Mouse (Mus musculus) embryonic facial prominence, embryonic 14.5 days (tissue): Measurements from ENCODE around the gene Szrd1. TPM values are rescaled to one million over a fixed set of nuclear protein-coding genes. Genes with fewer than 3 reads are reported as not detected.

Source experiments
- ATAC-seq: fragments of 200-750 bp; cut with Nextera tagmentation; 2 replicates; pipeline ENCODE4 v1.8.0; 2017; ENCODE audit warnings: low read depth, moderate number of reproducible peaks, moderate TSS enrichment
- DNase-seq: peaks from one replicate; pipeline ENCODE4 v3.0.0-alpha.2; 2015; ENCODE audit warnings: low spot score
- H3K27ac ChIP-seq: fragments of 300-500 bp; sonication (generic); replicated peaks from 2 replicates; pipeline ENCODE4 v1.5.1; 2014; ENCODE audit warnings: low read depth, mild to moderate bottlenecking, low read length, moderate library complexity
- H3K27me3 ChIP-seq: fragments of 300-500 bp; sonication (generic); replicated peaks from 2 replicates; pipeline ENCODE4 v1.6.1; 2014; ENCODE audit warnings: low read length; ENCODE audit not compliant: control insufficient read depth, insufficient read depth
- H3K36me3 ChIP-seq: fragments of 300-500 bp; sonication (generic); 2 replicates; pipeline ENCODE4 v1.6.1; 2014; ENCODE audit warnings: low read length, mixed read lengths; ENCODE audit not compliant: control insufficient read depth, insufficient read depth
- H3K4me1 ChIP-seq: fragments of 300-500 bp; sonication (generic); 2 replicates; pipeline ENCODE4 v1.6.1; 2014; ENCODE audit warnings: antibody characterized with exemption, low read length; ENCODE audit not compliant: control insufficient read depth, insufficient read depth
- H3K4me2 ChIP-seq: fragments of 300-500 bp; sonication (generic); 2 replicates; pipeline ENCODE4 v1.6.1; 2014; ENCODE audit warnings: low read depth, mild to moderate bottlenecking, low read length, moderate library complexity, mixed read lengths
- H3K4me3 ChIP-seq: fragments of 300-500 bp; sonication (generic); 2 replicates; pipeline ENCODE4 v1.5.1; 2014; ENCODE audit warnings: low read depth, mild to moderate bottlenecking, low read length
- H3K9ac ChIP-seq: fragments of 300-500 bp; sonication (generic); 2 replicates; pipeline ENCODE4 v1.6.1; 2014; ENCODE audit warnings: low read depth, mild to moderate bottlenecking, low read length, moderate library complexity, mixed read lengths
- H3K9me3 ChIP-seq: fragments of 300-500 bp; sonication (generic); 2 replicates; pipeline ENCODE4 v1.6.1; 2016; ENCODE audit warnings: low read length; ENCODE audit not compliant: control insufficient read depth
- WGBS: fragments of 180-500 bp; shearing (Covaris S2); extraction: QIAGEN DNeasy Blood & Tissue Kit; methylation state at CpG from one replicate; pipeline ENCODE4 v1.1.7; 2014; 5-methylcytosine and 5-hydroxymethylcytosine counted together
- polyA plus RNA-seq: library from polyadenylated mRNA; unstranded; fragments of >200 nt; fragmentation: Nextera tagmentation; extraction: Ambion mirVana; gene quantifications from 2 replicates; pipeline ENCODE4 v1.2.1, GENCODE M21; 2014

Gene Szrd1
- polyA plus RNA-seq, 1 experiment from 2014 or later = 38.7 TPM

- Histone ChIP-seq H3K36me3 (no peaks in the 10 kb centered on the region), H3K9me3 (no peaks in the 10 kb centered on the region), H3K4me2 (no peak overlapping the region), H3K9ac (0 out of 2 replicates have a peak overlapping the region, but pooled peaks have one; percentile 25), H3K4me3 (no peak overlapping the region), H3K4me1 (peaks cover 45% of the 10 kb centered on the region), H3K27ac (peak overlapping the region; percentile 69; the same call in 1 of the 2 replicates), H3K27me3 (no peaks in the 10 kb centered on the region)
- ATAC-seq = no peak
- 52% methylated on average over 8 of the region's 8 CpGs for WGBS
- no peak for DNase-seq
These were observed 7.4 kb downstream of the Szrd1 start for GRCm38 (mm10) chr4:141132191-141132590.

GRCm38 (mm10) chr4:141131531-141132061, 8.0 kb downstream of the Szrd1 start:
- 39% methylated on average over 5 of the region's 5 CpGs for WGBS
- no peaks in the 10 kb centered on the region for H3K27me3 ChIP-seq
- 0 out of 2 replicates have a peak overlapping the region, but pooled peaks have one; percentile 25 for H3K9ac ChIP-seq
- H3K36me3 ChIP-seq = no peaks in the 10 kb centered on the region
- H3K4me2 ChIP-seq = no peak overlapping the region
- H3K4me1 ChIP-seq = peaks cover 39% of the 10 kb centered on the region
- no peaks in the 10 kb centered on the region for H3K9me3 ChIP-seq
- no peak overlapping the region for H3K4me3 ChIP-seq
- H3K27ac ChIP-seq = peak overlapping the region; percentile 69
- peak; percentile 54 for ATAC-seq
- peak; percentile 65 for DNase-seq

GRCm38 (mm10) chr4:141130704-141131342, 8.8 kb downstream of the Szrd1 start:
- no peaks in the 10 kb centered on the region for H3K27me3 ChIP-seq
- WGBS = 67% methylated on average over 6 of the region's 6 CpGs
- DNase-seq = no peak
- no peak overlapping the region for H3K9ac ChIP-seq
- ATAC-seq = 0 out of 2 replicates have a peak, but pooled peaks have one; percentile 6
- no peak overlapping the region for H3K4me3 ChIP-seq
- H3K27ac ChIP-seq = peak overlapping the region; percentile 69; the same call in 1 of the 2 replicates
- H3K36me3 ChIP-seq = no peaks in the 10 kb centered on the region
- H3K9me3 ChIP-seq = no peaks in the 10 kb centered on the region
- H3K4me1 ChIP-seq = peaks cover 37% of the 10 kb centered on the region
- no peak overlapping the region for H3K4me2 ChIP-seq

- Histone ChIP-seq H3K27ac (no peak overlapping the region), H3K27me3 (no peaks in the 10 kb centered on the region), H3K9ac (no peak overlapping the region), H3K36me3 (no peaks in the 10 kb centered on the region), H3K4me2 (no peak overlapping the region), H3K4me1 (peaks cover 26% of the 10 kb centered on the region), H3K4me3 (no peak overlapping the region), H3K9me3 (no peaks in the 10 kb centered on the region)
- DNase-seq (peak; percentile 69), ATAC-seq (0 out of 2 replicates have a peak, but pooled peaks have one; percentile 31)
- WGBS = 35% methylated on average over 6 of the region's 6 CpGs
These were observed 10.3 kb downstream of the Szrd1 start for GRCm38 (mm10) chr4:141129190-141129710.

GRCm38 (mm10) chr4:141123065-141123464, 16.5 kb downstream of the Szrd1 start:
- Histone ChIP-seq H3K4me3 (no peak overlapping the region), H3K9me3 (no peaks in the 10 kb centered on the region), H3K4me2 (no peak overlapping the region), H3K4me1 (no peaks in the 10 kb centered on the region), H3K27me3 (no peaks in the 10 kb centered on the region), H3K36me3 (peaks cover 8% of the 10 kb centered on the region), H3K9ac (no peak overlapping the region), H3K27ac (no peak overlapping the region)
- WGBS = 20% methylated on average over 1 of the region's 1 CpGs
- ATAC-seq (no peak), DNase-seq (no peak)

GRCm38 (mm10) chr4:141122663-141123062, 16.9 kb downstream of the Szrd1 start:
- H3K27me3 ChIP-seq = no peaks in the 10 kb centered on the region
- no peaks in the 10 kb centered on the region for H3K9me3 ChIP-seq
- ATAC-seq (no peak), DNase-seq (no peak)
- no peaks in the 10 kb centered on the region for H3K4me1 ChIP-seq
- H3K27ac ChIP-seq = no peak overlapping the region
- H3K4me2 ChIP-seq = no peak overlapping the region
- WGBS = 73% methylated on average over 7 of the region's 7 CpGs
- peaks cover 12% of the 10 kb centered on the region for H3K36me3 ChIP-seq
- no peak overlapping the region for H3K9ac ChIP-seq
- H3K4me3 ChIP-seq = no peak overlapping the region

GRCm38 (mm10) chr4:141120700-141121099, 18.9 kb downstream of the Szrd1 start:
- peaks cover 32% of the 10 kb centered on the region for H3K36me3 ChIP-seq
- H3K9me3 ChIP-seq = no peaks in the 10 kb centered on the region
- H3K4me1 ChIP-seq = no peaks in the 10 kb centered on the region
- H3K4me3 ChIP-seq = no peak overlapping the region
- DNase-seq (peak; percentile 79), ATAC-seq (peak; percentile 69)
- H3K4me2 ChIP-seq = no peak overlapping the region
- no peak overlapping the region for H3K9ac ChIP-seq
- H3K27me3 ChIP-seq = no peaks in the 10 kb centered on the region
- no peak overlapping the region for H3K27ac ChIP-seq
- 25% methylated on average over 11 of the region's 11 CpGs for WGBS

GRCm38 (mm10) chr4:141118691-141119090, 20.9 kb downstream of the Szrd1 start:
- H3K27ac ChIP-seq = no peak overlapping the region
- 64% methylated on average over 4 of the region's 4 CpGs for WGBS
- DNase-seq (no peak), ATAC-seq (no peak)
- H3K9ac ChIP-seq = no peak overlapping the region
- no peak overlapping the region for H3K4me3 ChIP-seq
- no peak overlapping the region for H3K4me2 ChIP-seq
- H3K9me3 ChIP-seq = no peaks in the 10 kb centered on the region
- H3K36me3 ChIP-seq = peaks cover 50% of the 10 kb centered on the region
- H3K4me1 ChIP-seq = no peaks in the 10 kb centered on the region
- H3K27me3 ChIP-seq = no peaks in the 10 kb centered on the region
